Mouse (Mus musculus) T-helper 1 cell (primary cell): ENCODE results near the gene Chrm5.

Source experiments
- in situ Hi-C: fragments of 300-600 bp; cut with MboI, MseI; formaldehyde crosslinking; loops from one replicate; pipeline ENCODE4 v1.15.1; 2025; ENCODE audit warnings: high pct_unique_total_duplicates

Gene Chrm5

DNA sequence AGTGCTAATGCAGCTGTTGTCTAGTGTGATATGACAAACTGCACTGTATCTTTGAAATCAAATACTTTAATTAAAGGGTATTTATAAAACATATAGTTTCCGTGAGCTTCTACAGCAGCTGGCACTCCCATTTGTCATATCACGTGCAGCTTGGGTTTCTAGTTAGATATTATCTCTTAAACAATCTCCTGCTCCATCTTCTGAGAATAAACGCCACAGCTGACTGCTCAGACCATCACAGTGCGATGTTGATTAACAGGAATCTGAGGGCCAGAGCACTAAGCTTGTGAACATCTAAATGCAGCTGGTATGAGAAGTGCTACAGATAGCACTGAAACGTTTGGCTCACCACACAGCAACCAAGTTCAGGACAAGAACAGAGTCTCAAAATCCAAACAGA lies 50.2 kb downstream of the Chrm5 start:
- in situ Hi-C loops = no loop called here

DNA sequence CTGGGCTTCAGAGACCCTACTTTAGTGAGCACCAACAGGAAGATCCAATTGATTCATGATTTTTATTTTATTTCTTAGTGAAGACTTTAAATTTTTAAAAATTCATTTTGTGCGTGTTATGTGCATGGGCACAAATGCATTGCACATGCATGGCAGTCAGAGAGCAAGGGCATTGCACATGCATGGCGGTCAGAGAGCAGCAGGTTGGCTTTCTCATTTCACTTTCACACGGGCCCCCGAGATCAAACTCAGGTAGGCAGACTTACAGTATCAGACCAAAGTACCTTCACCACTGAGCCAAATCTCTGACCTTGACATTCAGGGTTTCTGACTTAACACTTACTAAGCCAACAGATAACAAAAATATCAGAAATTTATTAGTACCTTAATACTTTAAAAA lies 50.9 kb downstream of the Chrm5 start:
- in situ Hi-C loops = no loop called here
